Mouse (Mus musculus): Measurements from ENCODE around the gene Gria4.

DNA sequence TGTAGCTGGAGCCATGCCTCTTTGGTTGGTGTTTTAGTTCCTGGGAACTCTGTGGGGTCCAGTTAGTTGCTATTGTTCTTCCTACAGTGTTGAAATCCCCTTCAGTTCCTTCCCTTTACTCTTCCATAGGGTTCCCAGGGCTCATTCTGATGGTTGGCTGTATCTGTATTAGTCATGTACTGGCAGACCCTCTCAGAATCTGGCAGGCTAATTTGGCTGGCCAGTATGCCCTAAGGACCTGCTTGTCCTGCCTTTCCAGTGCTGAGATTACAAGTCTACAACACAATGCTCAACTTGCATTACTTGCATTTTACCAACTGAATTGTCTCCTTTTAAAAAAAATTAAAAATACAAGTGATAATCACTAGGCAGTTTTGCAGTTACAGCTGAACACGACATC, 338.4 kb downstream of the Gria4 start:
- TF ChIP-seq CTCF (IDR thresholded peaks at IDR 0.05; ENCODE audit: low read depth) (no peak), EP300 (IDR thresholded peaks at IDR 0.05; ENCODE audit: low read depth) (no peak)

All from liver, embryonic 14.5 days (tissue).